Mouse (Mus musculus): ENCODE measurements around the gene Pfkm.

DNA sequence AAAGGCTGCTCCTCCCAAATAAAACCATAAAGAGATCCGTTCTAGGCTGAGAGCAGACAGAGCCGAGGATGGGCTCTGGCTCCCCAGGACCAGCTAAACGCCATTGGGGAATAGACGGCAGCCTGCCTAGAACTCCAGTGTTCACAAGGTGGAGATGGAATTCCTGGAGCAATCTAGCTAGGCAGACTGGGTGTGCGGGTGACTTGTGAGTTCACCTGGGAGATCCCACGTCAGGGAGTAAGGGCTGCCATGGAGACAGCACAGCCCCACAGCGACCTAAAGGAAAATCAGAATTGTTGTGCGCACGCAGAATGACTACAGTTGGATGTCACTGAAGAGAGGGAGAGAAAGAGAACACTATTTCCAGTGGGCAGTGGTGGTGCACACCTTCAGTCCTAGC is 23.9 kb upstream of the Pfkm start:
- TF ChIP-seq EP300 (IDR thresholded peaks at IDR 0.05; ENCODE audit: low read depth) = no peak
- TF ChIP-seq CTCF (IDR thresholded peaks at IDR 0.05; ENCODE audit: low read depth) = no peak

Measured in liver, postnatal 0 days (tissue).